Mouse (Mus musculus): Measurements from ENCODE around the gene Reg2. TPM values are rescaled to one million over a fixed set of nuclear protein-coding genes. Genes with fewer than 3 reads are reported as not detected.
"Not testable (repeated sequence)": the region's sequence is repeated elsewhere in the genome, so short reads cannot be mapped to it uniquely, and the experiment has no call there.

Reg2 gene
- total RNA-seq (2021) (not detected), polyA plus RNA-seq (2012; rRNA removed) (not detected in 2 replicates)
- long read RNA-seq: 0 reads

- H3K4me1 ChIP-seq (ENCODE audit: control insufficient read depth, insufficient read depth, low read length); H3K36me3 ChIP-seq (ENCODE audit: control insufficient read depth, insufficient read depth, low read length); intact Hi-C loops (cut with DNase I); DNase-seq; H3K27ac ChIP-seq; H3K79me2 ChIP-seq (replicated peaks; ENCODE audit: control insufficient read depth, insufficient read depth, low read length); H3K4me3 ChIP-seq; H3K9ac ChIP-seq (ENCODE audit: low read depth, low read length); H3K27me3 ChIP-seq (ENCODE audit: control insufficient read depth, insufficient read depth, low read length): not testable (repeated sequence)
- 88% methylated on average over 4 of the region's 17 CpGs for WGBS
Observed at GRCm38 (mm10) chr6:78395323-78395722, at the start of gene Reg2. TSS of gene Reg2 (plus strand) at chr6:78395623.

- 40% methylated on average over 2 of the region's 2 CpGs for WGBS
- Histone ChIP-seq H3K27ac (no peak overlapping the region), H3K9ac (ENCODE audit: low read depth, low read length) (no peak overlapping the region), H3K4me1 (ENCODE audit: control insufficient read depth, insufficient read depth, low read length) (no peaks in the 10 kb centered on the region), H3K36me3 (ENCODE audit: control insufficient read depth, insufficient read depth, low read length) (no peaks in the 10 kb centered on the region), H3K4me3 (no peak overlapping the region), H3K27me3 (ENCODE audit: control insufficient read depth, insufficient read depth, low read length) (no peaks in the 10 kb centered on the region), H3K79me2 (replicated peaks; ENCODE audit: control insufficient read depth, insufficient read depth, low read length) (no peaks in the 10 kb centered on the region)
- intact Hi-C loops (cut with DNase I): no loop called here
- DNase-seq: no peak
- TF ChIP-seq CTCF (IDR thresholded peaks at IDR 0.05): no peak
- no peak for TF ChIP-seq EP300 (IDR thresholded peaks at IDR 0.05; ENCODE audit: insufficient read depth, low read depth, low read length)
- no peak for TF ChIP-seq POLR2A (IDR thresholded peaks at IDR 0.05; ENCODE audit: insufficient read depth, low read depth, low read length)
Observed at GRCm38 (mm10) chr6:78361971-78362563, 33.4 kb upstream of the Reg2 start.

- intact Hi-C loops (cut with DNase I): no loop called here
- no peak within 1 kb of the TSS for H3K4me3 ChIP-seq
- H3K36me3 ChIP-seq (ENCODE audit: control insufficient read depth, insufficient read depth, low read length): no peaks in the 10 kb centered on the region
- H3K27me3 ChIP-seq (ENCODE audit: control insufficient read depth, insufficient read depth, low read length): no peaks in the 10 kb centered on the region
- no peaks in the 10 kb centered on the region for H3K4me1 ChIP-seq (ENCODE audit: control insufficient read depth, insufficient read depth, low read length)
- H3K79me2 ChIP-seq (replicated peaks; ENCODE audit: control insufficient read depth, insufficient read depth, low read length): no peaks in the 10 kb centered on the region
- no peak for DNase-seq
- no peak within 1 kb of the TSS for H3K27ac ChIP-seq
- WGBS: 81% methylated on average over 2 of the region's 2 CpGs
- TF ChIP-seq EP300 (IDR thresholded peaks at IDR 0.05; ENCODE audit: insufficient read depth, low read depth, low read length) (no peak), POLR2A (IDR thresholded peaks at IDR 0.05; ENCODE audit: insufficient read depth, low read depth, low read length) (no peak), CTCF (IDR thresholded peaks at IDR 0.05) (no peak)
- no peak within 1 kb of the TSS for H3K9ac ChIP-seq (ENCODE audit: low read depth, low read length)
Observed at GRCm38 (mm10) chr6:78370357-78370756, 25.1 kb upstream of the Reg2 start, which contains the start of gene Reg3b. TSS of gene Reg3b (plus strand) at chr6:78370657.

GRCm38 (mm10) chr6:78378765-78379164 lies 16.7 kb upstream of the Reg2 start, which contains the start of gene Reg3d:
TSS of gene Reg3d (minus strand) at chr6:78378865.
- no peak within 1 kb of the TSS for H3K4me3 ChIP-seq
- H3K27ac ChIP-seq: no peak within 1 kb of the TSS
- intact Hi-C loops (cut with DNase I): no loop called here
- no peak for TF ChIP-seq CTCF (IDR thresholded peaks at IDR 0.05)
- no peak for TF ChIP-seq EP300 (IDR thresholded peaks at IDR 0.05; ENCODE audit: insufficient read depth, low read depth, low read length)
- no peak for TF ChIP-seq POLR2A (IDR thresholded peaks at IDR 0.05; ENCODE audit: insufficient read depth, low read depth, low read length)
- no peaks in the 10 kb centered on the region for H3K36me3 ChIP-seq (ENCODE audit: control insufficient read depth, insufficient read depth, low read length)
- H3K27me3 ChIP-seq (ENCODE audit: control insufficient read depth, insufficient read depth, low read length): no peaks in the 10 kb centered on the region
- H3K79me2 ChIP-seq (replicated peaks; ENCODE audit: control insufficient read depth, insufficient read depth, low read length): no peaks in the 10 kb centered on the region
- DNase-seq: no peak
- no peaks in the 10 kb centered on the region for H3K4me1 ChIP-seq (ENCODE audit: control insufficient read depth, insufficient read depth, low read length)
- 42% methylated on average over 2 of the region's 2 CpGs for WGBS
- no peak within 1 kb of the TSS for H3K9ac ChIP-seq (ENCODE audit: low read depth, low read length)

- Histone ChIP-seq H3K36me3 (ENCODE audit: control insufficient read depth, insufficient read depth, low read length) (no peaks in the 10 kb centered on the region), H3K27ac (no peak within 1 kb of the TSS), H3K9ac (ENCODE audit: low read depth, low read length) (no peak within 1 kb of the TSS), H3K79me2 (replicated peaks; ENCODE audit: control insufficient read depth, insufficient read depth, low read length) (no peaks in the 10 kb centered on the region), H3K4me3 (no peak within 1 kb of the TSS), H3K27me3 (ENCODE audit: control insufficient read depth, insufficient read depth, low read length) (no peaks in the 10 kb centered on the region), H3K4me1 (ENCODE audit: control insufficient read depth, insufficient read depth, low read length) (no peaks in the 10 kb centered on the region)
- intact Hi-C loops (cut with DNase I): no loop called here
- TF ChIP-seq EP300 (IDR thresholded peaks at IDR 0.05; ENCODE audit: insufficient read depth, low read depth, low read length) (no peak), POLR2A (IDR thresholded peaks at IDR 0.05; ENCODE audit: insufficient read depth, low read depth, low read length) (no peak), CTCF (IDR thresholded peaks at IDR 0.05) (no peak)
- DNase-seq: no peak
Observed at GRCm38 (mm10) chr6:78380409-78380808, 15.0 kb upstream of the Reg2 start, which contains the start of gene Reg3a. TSS of gene Reg3a (plus strand) at chr6:78380709.

GRCm38 (mm10) chr6:78385609-78386008 lies 9.8 kb upstream of the Reg2 start:
- H3K27me3 ChIP-seq (ENCODE audit: control insufficient read depth, insufficient read depth, low read length): no peaks in the 10 kb centered on the region
- no peak for DNase-seq
- no peaks in the 10 kb centered on the region for H3K4me1 ChIP-seq (ENCODE audit: control insufficient read depth, insufficient read depth, low read length)
- no peaks in the 10 kb centered on the region for H3K79me2 ChIP-seq (replicated peaks; ENCODE audit: control insufficient read depth, insufficient read depth, low read length)
- no peak overlapping the region for H3K4me3 ChIP-seq
- WGBS: 68% methylated on average over 3 of the region's 3 CpGs
- H3K27ac ChIP-seq: no peak overlapping the region
- no peaks in the 10 kb centered on the region for H3K36me3 ChIP-seq (ENCODE audit: control insufficient read depth, insufficient read depth, low read length)
- TF ChIP-seq POLR2A (IDR thresholded peaks at IDR 0.05; ENCODE audit: insufficient read depth, low read depth, low read length) (no peak), CTCF (IDR thresholded peaks at IDR 0.05) (no peak), EP300 (IDR thresholded peaks at IDR 0.05; ENCODE audit: insufficient read depth, low read depth, low read length) (no peak)
- intact Hi-C loops (cut with DNase I): no loop called here
- H3K9ac ChIP-seq (ENCODE audit: low read depth, low read length): no peak overlapping the region

- H3K9ac ChIP-seq (ENCODE audit: low read depth, low read length); intact Hi-C loops (cut with DNase I); H3K36me3 ChIP-seq (ENCODE audit: control insufficient read depth, insufficient read depth, low read length); H3K4me3 ChIP-seq; H3K79me2 ChIP-seq (replicated peaks; ENCODE audit: control insufficient read depth, insufficient read depth, low read length); H3K27me3 ChIP-seq (ENCODE audit: control insufficient read depth, insufficient read depth, low read length); DNase-seq; H3K4me1 ChIP-seq (ENCODE audit: control insufficient read depth, insufficient read depth, low read length); H3K27ac ChIP-seq: not testable (repeated sequence)
Observed at GRCm38 (mm10) chr6:78422411-78422810, 27.0 kb downstream of the Reg2 start, which contains the start of gene Reg1. TSS of gene Reg1 (plus strand) at chr6:78422711.
